Mouse (Mus musculus): ENCODE results near the gene Tenm2. TPM values are rescaled to one million over a fixed set of nuclear protein-coding genes. Genes with fewer than 3 reads are reported as not detected.

Tenm2 gene
- polyA plus RNA-seq, 1 experiment from 2014 or later: 0.12 TPM

DNA sequence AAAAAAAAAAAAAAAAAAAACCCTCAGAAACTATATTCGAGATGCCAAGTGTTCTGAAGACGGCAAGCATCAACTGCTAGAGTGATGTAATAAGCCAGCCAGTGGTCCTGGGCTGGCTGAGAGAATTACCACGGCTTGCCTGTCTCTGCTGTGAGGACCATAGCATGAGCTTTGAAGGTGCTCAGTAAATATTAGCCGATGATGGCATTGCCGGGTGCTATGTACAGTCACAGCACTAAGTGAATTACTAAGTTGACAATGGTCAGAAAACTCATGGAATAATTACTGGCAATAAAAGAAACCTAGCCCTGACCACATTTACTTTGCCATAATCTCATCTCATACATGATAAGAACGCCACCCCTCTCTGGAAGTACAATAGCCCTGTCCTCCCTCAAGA lies 549.5 kb downstream of the Tenm2 start:
- no peak overlapping the region for H3K4me3 ChIP-seq (ENCODE audit: low read depth, low read length)
- H3K9me3 ChIP-seq (ENCODE audit: control insufficient read depth): no peaks in the 10 kb centered on the region
- H3K4me2 ChIP-seq (replicated peaks; ENCODE audit: low read depth): no peak overlapping the region
- H3K27me3 ChIP-seq (replicated peaks; ENCODE audit: control insufficient read depth, insufficient read depth, low read length): no peaks in the 10 kb centered on the region
- no peaks in the 10 kb centered on the region for H3K36me3 ChIP-seq (ENCODE audit: control insufficient read depth, insufficient read depth)
- H3K4me1 ChIP-seq (replicated peaks; ENCODE audit: control insufficient read depth, insufficient read depth, low read length): no peaks in the 10 kb centered on the region
- TF ChIP-seq CTCF (IDR thresholded peaks at IDR 0.05; ENCODE audit: low read depth): no peak
- H3K9ac ChIP-seq (ENCODE audit: low read depth, low read length): no peak overlapping the region
- H3K27ac ChIP-seq (ENCODE audit: low read depth, low read length): no peak overlapping the region
- 46% methylated on average over 6 of the region's 6 CpGs for WGBS
- no peak for ATAC-seq

GRCm38 (mm10) chr11:36679361-36679760 lies 556.4 kb downstream of the Tenm2 start:
- Histone ChIP-seq H3K36me3 (ENCODE audit: control insufficient read depth, insufficient read depth) (no peaks in the 10 kb centered on the region), H3K4me2 (replicated peaks; ENCODE audit: low read depth) (no peak overlapping the region), H3K9me3 (ENCODE audit: control insufficient read depth) (no peaks in the 10 kb centered on the region), H3K9ac (ENCODE audit: low read depth, low read length) (no peak overlapping the region), H3K4me1 (replicated peaks; ENCODE audit: control insufficient read depth, insufficient read depth, low read length) (no peaks in the 10 kb centered on the region), H3K27me3 (replicated peaks; ENCODE audit: control insufficient read depth, insufficient read depth, low read length) (no peaks in the 10 kb centered on the region), H3K4me3 (ENCODE audit: low read depth, low read length) (no peak overlapping the region), H3K27ac (ENCODE audit: low read depth, low read length) (no peak overlapping the region)
- 91% methylated on average over 2 of the region's 2 CpGs for WGBS
- no peak for TF ChIP-seq CTCF (IDR thresholded peaks at IDR 0.05; ENCODE audit: low read depth)
- ATAC-seq: no peak

DNA sequence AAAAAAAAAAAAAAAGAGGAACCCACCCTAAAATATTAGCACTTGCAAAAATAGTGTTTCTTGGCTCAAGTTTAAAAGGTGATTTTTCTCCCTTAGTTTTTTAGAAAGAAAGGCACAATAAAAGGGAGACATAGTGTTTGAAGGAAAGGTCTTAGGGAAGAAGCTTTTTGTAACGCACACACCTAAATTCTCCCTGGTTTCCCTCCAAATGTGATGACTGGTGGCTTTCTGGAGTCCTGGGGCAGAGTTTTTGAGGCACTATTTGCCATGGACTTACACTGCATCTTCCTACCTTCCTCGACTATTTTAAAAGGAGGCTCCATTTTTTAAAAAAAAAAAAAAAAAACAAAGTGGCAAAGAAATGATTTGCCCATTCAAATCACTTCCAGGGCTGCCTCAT lies 557.2 kb downstream of the Tenm2 start:
- no peak for ATAC-seq
- Histone ChIP-seq H3K4me1 (replicated peaks; ENCODE audit: control insufficient read depth, insufficient read depth, low read length) (no peaks in the 10 kb centered on the region), H3K9ac (ENCODE audit: low read depth, low read length) (no peak overlapping the region), H3K9me3 (ENCODE audit: control insufficient read depth) (no peaks in the 10 kb centered on the region), H3K4me3 (ENCODE audit: low read depth, low read length) (peak overlapping the region; percentile 38; the same call in 1 of the 2 replicates), H3K36me3 (ENCODE audit: control insufficient read depth, insufficient read depth) (no peaks in the 10 kb centered on the region), H3K4me2 (replicated peaks; ENCODE audit: low read depth) (no peak overlapping the region; the same call in 1 of the 2 replicates), H3K27me3 (replicated peaks; ENCODE audit: control insufficient read depth, insufficient read depth, low read length) (no peaks in the 10 kb centered on the region), H3K27ac (ENCODE audit: low read depth, low read length) (no peak overlapping the region)
- TF ChIP-seq CTCF (IDR thresholded peaks at IDR 0.05; ENCODE audit: low read depth): no peak
- WGBS: 53% methylated on average over 2 of the region's 2 CpGs

GRCm38 (mm10) chr11:36678057-36678396 lies 557.7 kb downstream of the Tenm2 start:
- Histone ChIP-seq H3K36me3 (ENCODE audit: control insufficient read depth, insufficient read depth) (no peaks in the 10 kb centered on the region), H3K4me1 (replicated peaks; ENCODE audit: control insufficient read depth, insufficient read depth, low read length) (no peaks in the 10 kb centered on the region), H3K9me3 (ENCODE audit: control insufficient read depth) (no peaks in the 10 kb centered on the region), H3K4me3 (ENCODE audit: low read depth, low read length) (peak overlapping the region; percentile 38), H3K27me3 (replicated peaks; ENCODE audit: control insufficient read depth, insufficient read depth, low read length) (no peaks in the 10 kb centered on the region), H3K27ac (ENCODE audit: low read depth, low read length) (no peak overlapping the region), H3K4me2 (replicated peaks; ENCODE audit: low read depth) (peak overlapping the region; percentile 64), H3K9ac (ENCODE audit: low read depth, low read length) (no peak overlapping the region)
- WGBS: 10% methylated on average over 10 of the region's 10 CpGs
- ATAC-seq: no peak
- no peak for TF ChIP-seq CTCF (IDR thresholded peaks at IDR 0.05; ENCODE audit: low read depth)

GRCm38 (mm10) chr11:36677321-36678056 lies 558.3 kb downstream of the Tenm2 start:
- no peaks in the 10 kb centered on the region for H3K4me1 ChIP-seq (replicated peaks; ENCODE audit: control insufficient read depth, insufficient read depth, low read length)

GRCm38 (mm10) chr11:36676446-36677284 lies 559.1 kb downstream of the Tenm2 start:
- H3K36me3 ChIP-seq (ENCODE audit: control insufficient read depth, insufficient read depth): no peaks in the 10 kb centered on the region
- WGBS: 37% methylated on average over 16 of the region's 16 CpGs
- no peak for ATAC-seq

More at GRCm38 (mm10) chr11:36677321-36678056, 558.3 kb downstream of the Tenm2 start:
- no peak for TF ChIP-seq CTCF (IDR thresholded peaks at IDR 0.05; ENCODE audit: low read depth)
- Histone ChIP-seq H3K27me3 (replicated peaks; ENCODE audit: control insufficient read depth, insufficient read depth, low read length) (no peaks in the 10 kb centered on the region), H3K9ac (ENCODE audit: low read depth, low read length) (no peak overlapping the region), H3K27ac (ENCODE audit: low read depth, low read length) (no peak overlapping the region), H3K36me3 (ENCODE audit: control insufficient read depth, insufficient read depth) (no peaks in the 10 kb centered on the region), H3K9me3 (ENCODE audit: control insufficient read depth) (no peaks in the 10 kb centered on the region), H3K4me2 (replicated peaks; ENCODE audit: low read depth) (peak overlapping the region; percentile 64), H3K4me3 (ENCODE audit: low read depth, low read length) (peak overlapping the region; percentile 38)
- ATAC-seq: no peak
- under 1% methylated on average over 23 of the region's 23 CpGs for WGBS

More at GRCm38 (mm10) chr11:36676446-36677284, 559.1 kb downstream of the Tenm2 start:
- Histone ChIP-seq H3K9ac (ENCODE audit: low read depth, low read length) (no peak overlapping the region), H3K9me3 (ENCODE audit: control insufficient read depth) (no peaks in the 10 kb centered on the region), H3K4me1 (replicated peaks; ENCODE audit: control insufficient read depth, insufficient read depth, low read length) (no peaks in the 10 kb centered on the region), H3K4me3 (ENCODE audit: low read depth, low read length) (peak overlapping the region; percentile 38; the same call in 1 of the 2 replicates), H3K27me3 (replicated peaks; ENCODE audit: control insufficient read depth, insufficient read depth, low read length) (no peaks in the 10 kb centered on the region), H3K4me2 (replicated peaks; ENCODE audit: low read depth) (peak overlapping the region; percentile 64), H3K27ac (ENCODE audit: low read depth, low read length) (no peak overlapping the region)
- no peak for TF ChIP-seq CTCF (IDR thresholded peaks at IDR 0.05; ENCODE audit: low read depth)

Measured in intestine, postnatal 0 days (tissue).